Mouse (Mus musculus) mesoderm, embryonic 11.5 days (tissue): ENCODE data around the gene Cbx4.

ENCODE experiments used
- DNase-seq: peaks from one replicate; pipeline ENCODE4 v3.0.0-alpha.2; 2012; ENCODE audit warnings: low read depth, low spot score

Gene Cbx4

GRCm38 (mm10) chr11:119057291-119057690 is 28.7 kb downstream of the Cbx4 start:
- DNase-seq, result no peak

- DNase-seq, result no peak
These were observed 29.5 kb downstream of the Cbx4 start for GRCm38 (mm10) chr11:119056301-119057211.

- DNase-seq, result no peak
These were observed 30.4 kb downstream of the Cbx4 start for GRCm38 (mm10) chr11:119055571-119056131.

GRCm38 (mm10) chr11:119054351-119055345 is 31.4 kb downstream of the Cbx4 start:
- DNase-seq, result no peak

- no peak for DNase-seq
These were observed 32.2 kb downstream of the Cbx4 start for GRCm38 (mm10) chr11:119053738-119054350.

- peak; percentile 95 for DNase-seq
These were observed 32.8 kb downstream of the Cbx4 start for GRCm38 (mm10) chr11:119053257-119053670.

- DNase-seq, result peak; percentile 52
These were observed 33.3 kb downstream of the Cbx4 start for GRCm38 (mm10) chr11:119052661-119053256.

- no peak for DNase-seq
These were observed 33.9 kb downstream of the Cbx4 start for GRCm38 (mm10) chr11:119051927-119052660.

GRCm38 (mm10) chr11:119051426-119051825 is 34.6 kb downstream of the Cbx4 start:
- DNase-seq, result no peak

GRCm38 (mm10) chr11:119050361-119050760 is 35.7 kb downstream of the Cbx4 start:
- no peak for DNase-seq

- no peak for DNase-seq
These were observed 37.9 kb downstream of the Cbx4 start for GRCm38 (mm10) chr11:119048133-119048510.

- no peak for DNase-seq
These were observed 38.5 kb downstream of the Cbx4 start for GRCm38 (mm10) chr11:119047261-119048132.

- DNase-seq, result no peak
These were observed 39.3 kb downstream of the Cbx4 start for GRCm38 (mm10) chr11:119046601-119047245.

GRCm38 (mm10) chr11:119044551-119045337 is 41.3 kb downstream of the Cbx4 start:
- DNase-seq, result no peak

- DNase-seq, result no peak
These were observed 42.1 kb downstream of the Cbx4 start for GRCm38 (mm10) chr11:119043761-119044550.

GRCm38 (mm10) chr11:119043273-119043540 is 42.8 kb downstream of the Cbx4 start:
- DNase-seq, result no peak
